Mouse (Mus musculus) adrenal gland, postnatal 36 days (tissue): ENCODE data around the gene Mettl8. TPM values are rescaled to one million over a fixed set of nuclear protein-coding genes. Genes with fewer than 3 reads are reported as not detected.

Source experiments
- DNase-seq, 2 experiments: peaks; one replicate each; pipeline ENCODE4 v3.0.0; 2021; ENCODE audit warnings: mixed read lengths in 1 of 2
- total RNA-seq, 2 experiments: library from RNA; stranded (reverse); gene quantifications; 2 replicates each; pipeline ENCODE4 v1.2.3; 2021

The Mettl8 gene
- total RNA-seq, 2 experiments from 2014 or later, result 11.3 to 16.6 TPM

GRCm38 (mm10) chr2:70932965-70933364 is 122.4 kb downstream of the Mettl8 start:
- no peak for DNase-seq

GRCm38 (mm10) chr2:70930631-70931288 is 124.6 kb downstream of the Mettl8 start:
- peak; percentile 20 to 32 for DNase-seq

- no peak for DNase-seq
Observed at GRCm38 (mm10) chr2:70929714-70930113, 125.7 kb downstream of the Mettl8 start.

- no peak for DNase-seq
Observed at GRCm38 (mm10) chr2:70924049-70924448, 131.3 kb downstream of the Mettl8 start.

GRCm38 (mm10) chr2:70922814-70923213 is 132.6 kb downstream of the Mettl8 start:
- no peak for DNase-seq

GRCm38 (mm10) chr2:70920937-70921596 is 134.3 kb downstream of the Mettl8 start:
- DNase-seq, result no peak

GRCm38 (mm10) chr2:70919913-70920522 is 135.4 kb downstream of the Mettl8 start:
- peak; percentile 50 to 52 for DNase-seq

- DNase-seq, result no peak
Observed at GRCm38 (mm10) chr2:70918516-70918915, 136.9 kb downstream of the Mettl8 start.

Other genes with a start within 250 kb of the Mettl8 start
- gene Tlk1, start 229.9 kb downstream of the Mettl8 start, total RNA-seq, result 10 to 100 TPM; 48.2 to 64.3 TPM
- 10 to 100 TPM; 12.2 to 15.4 TPM for gene Dcaf17, start 255 bp downstream of the Mettl8 start, total RNA-seq
- gene Cybrd1, start 62.3 kb upstream of the Mettl8 start, total RNA-seq, result under 1 TPM; 0.53 to 0.99 TPM
- 10 to 100 TPM; 89.3 to 97.1 TPM for gene Dync1i2, start 156.1 kb upstream of the Mettl8 start, total RNA-seq